Mouse (Mus musculus): ENCODE measurements around the gene Cyp2a4. TPM values are rescaled to one million over a fixed set of nuclear protein-coding genes. Genes with fewer than 3 reads are reported as not detected.
"Not testable (repeated sequence)": the region's sequence is repeated elsewhere in the genome, so short reads cannot be mapped to it uniquely, and the experiment has no call there.

Cyp2a4 gene
- polyA plus RNA-seq (2015; fragmentation: Nextera tagmentation; extraction: Ambion mirVana) = not detected in 2 replicates

GRCm38 (mm10) chr7:26306926-26307325, at the start of gene Cyp2a4:
Gene Cyp2a4, plus strand, starts transcription at chr7:26307169.
- not testable (repeated sequence) for ATAC-seq (replicated peaks; ENCODE audit: insufficient number of reproducible peaks, insufficient read depth, low FRiP score, low read depth); H3K27ac ChIP-seq; H3K9me3 ChIP-seq (replicated peaks); H3K36me3 ChIP-seq; H3K4me1 ChIP-seq (replicated peaks); H3K4me3 ChIP-seq; H3K9ac ChIP-seq; H3K4me2 ChIP-seq; H3K27me3 ChIP-seq
- 49% methylated on average over 2 of the region's 2 CpGs for whole genome bisulfite sequencing

- not testable (repeated sequence) for H3K9ac ChIP-seq; H3K4me1 ChIP-seq (replicated peaks); H3K27ac ChIP-seq; H3K4me2 ChIP-seq; H3K27me3 ChIP-seq; ATAC-seq (replicated peaks; ENCODE audit: insufficient number of reproducible peaks, insufficient read depth, low FRiP score, low read depth); H3K9me3 ChIP-seq (replicated peaks); H3K4me3 ChIP-seq; H3K36me3 ChIP-seq
- WGBS = 76% methylated on average over 1 of the region's 1 CpGs
Measured at GRCm38 (mm10) chr7:26260034-26260433, 46.9 kb upstream of the Cyp2a4 start, which contains the start of gene Vmn1r184. Gene Vmn1r184, plus strand, starts transcription at chr7:26260334.

GRCm38 (mm10) chr7:26303429-26304166, 3.4 kb upstream of the Cyp2a4 start:
- H3K9ac ChIP-seq; H3K4me2 ChIP-seq; H3K27me3 ChIP-seq; ATAC-seq (replicated peaks; ENCODE audit: insufficient number of reproducible peaks, insufficient read depth, low FRiP score, low read depth); H3K36me3 ChIP-seq; H3K9me3 ChIP-seq (replicated peaks); H3K4me1 ChIP-seq (replicated peaks); H3K27ac ChIP-seq; H3K4me3 ChIP-seq: not testable (repeated sequence)
- 74% methylated on average over 8 of the region's 8 CpGs for WGBS

- not testable (repeated sequence) for H3K4me3 ChIP-seq; H3K27ac ChIP-seq; H3K36me3 ChIP-seq; H3K27me3 ChIP-seq; H3K4me1 ChIP-seq (replicated peaks); H3K9me3 ChIP-seq (replicated peaks); H3K4me2 ChIP-seq; H3K9ac ChIP-seq; ATAC-seq (replicated peaks; ENCODE audit: insufficient number of reproducible peaks, insufficient read depth, low FRiP score, low read depth)
- 77% methylated on average over 4 of the region's 4 CpGs for WGBS
Measured at GRCm38 (mm10) chr7:26311786-26312185, 4.8 kb downstream of the Cyp2a4 start.

- not testable (repeated sequence) for H3K9me3 ChIP-seq (replicated peaks); H3K4me3 ChIP-seq; ATAC-seq (replicated peaks; ENCODE audit: insufficient number of reproducible peaks, insufficient read depth, low FRiP score, low read depth); H3K36me3 ChIP-seq; H3K4me1 ChIP-seq (replicated peaks); H3K4me2 ChIP-seq; H3K9ac ChIP-seq; H3K27ac ChIP-seq; H3K27me3 ChIP-seq
- 70% methylated on average over 2 of the region's 2 CpGs for WGBS
Measured at GRCm38 (mm10) chr7:26315194-26315593, 8.2 kb downstream of the Cyp2a4 start.

- not testable (repeated sequence) for H3K4me2 ChIP-seq; H3K9me3 ChIP-seq (replicated peaks); H3K27ac ChIP-seq; H3K4me1 ChIP-seq (replicated peaks); H3K4me3 ChIP-seq; H3K36me3 ChIP-seq; ATAC-seq (replicated peaks; ENCODE audit: insufficient number of reproducible peaks, insufficient read depth, low FRiP score, low read depth); H3K27me3 ChIP-seq; H3K9ac ChIP-seq
- WGBS = 66% methylated on average over 4 of the region's 4 CpGs
Measured at GRCm38 (mm10) chr7:26315809-26316208, 8.8 kb downstream of the Cyp2a4 start.

GRCm38 (mm10) chr7:26320361-26320760, 13.4 kb downstream of the Cyp2a4 start:
- WGBS = 59% methylated on average over 3 of the region's 3 CpGs
- H3K36me3 ChIP-seq; ATAC-seq (replicated peaks; ENCODE audit: insufficient number of reproducible peaks, insufficient read depth, low FRiP score, low read depth); H3K4me2 ChIP-seq; H3K27ac ChIP-seq; H3K9me3 ChIP-seq (replicated peaks); H3K4me1 ChIP-seq (replicated peaks); H3K9ac ChIP-seq; H3K4me3 ChIP-seq; H3K27me3 ChIP-seq: not testable (repeated sequence)

- H3K4me1 ChIP-seq (replicated peaks); H3K27ac ChIP-seq; H3K4me3 ChIP-seq; H3K9ac ChIP-seq; H3K36me3 ChIP-seq; H3K9me3 ChIP-seq (replicated peaks); ATAC-seq (replicated peaks; ENCODE audit: insufficient number of reproducible peaks, insufficient read depth, low FRiP score, low read depth); H3K4me2 ChIP-seq; H3K27me3 ChIP-seq: not testable (repeated sequence)
Measured at GRCm38 (mm10) chr7:26350177-26350576, 43.2 kb downstream of the Cyp2a4 start.

GRCm38 (mm10) chr7:26352258-26352657, 45.3 kb downstream of the Cyp2a4 start:
- 64% methylated on average over 3 of the region's 3 CpGs for WGBS
- not testable (repeated sequence) for H3K4me1 ChIP-seq (replicated peaks); H3K9me3 ChIP-seq (replicated peaks); H3K27ac ChIP-seq; H3K36me3 ChIP-seq; ATAC-seq (replicated peaks; ENCODE audit: insufficient number of reproducible peaks, insufficient read depth, low FRiP score, low read depth); H3K9ac ChIP-seq; H3K4me2 ChIP-seq; H3K27me3 ChIP-seq; H3K4me3 ChIP-seq

GRCm38 (mm10) chr7:26356719-26357118, 49.8 kb downstream of the Cyp2a4 start:
- H3K27me3 ChIP-seq; H3K27ac ChIP-seq; ATAC-seq (replicated peaks; ENCODE audit: insufficient number of reproducible peaks, insufficient read depth, low FRiP score, low read depth); H3K9ac ChIP-seq; H3K4me2 ChIP-seq; H3K4me3 ChIP-seq; H3K4me1 ChIP-seq (replicated peaks); H3K9me3 ChIP-seq (replicated peaks); H3K36me3 ChIP-seq: not testable (repeated sequence)
- 70% methylated on average over 6 of the region's 6 CpGs for WGBS
